Mouse (Mus musculus): ENCODE measurements around the gene Pim3.

DNA sequence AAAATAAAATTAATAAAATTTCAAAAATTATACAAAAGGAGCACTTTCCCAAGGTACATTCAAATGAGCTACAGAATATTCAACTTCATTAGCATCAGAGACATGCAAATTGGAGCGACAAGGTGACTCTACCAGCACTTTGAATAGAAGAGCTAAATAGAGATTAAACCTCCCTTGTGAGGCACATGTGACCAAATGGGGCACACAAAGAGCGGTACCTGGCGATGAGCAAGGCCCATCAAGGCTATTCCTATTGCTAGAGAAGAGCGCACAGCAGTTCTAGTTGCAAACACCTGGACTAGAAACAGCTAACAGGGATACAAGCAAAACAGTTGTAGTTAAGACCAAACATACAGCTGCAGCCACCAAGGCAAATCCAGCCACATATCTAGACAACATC, 44.4 kb downstream of the Pim3 start:
- TF ChIP-seq CTCF (IDR thresholded peaks at IDR 0.05; ENCODE audit: low read depth, low read length) (no peak), POLR2A (IDR thresholded peaks at IDR 0.05; ENCODE audit: extremely low read depth, insufficient read depth, low read length) (no peak)
